Mouse (Mus musculus) lung, embryonic 14.5 days (tissue): ENCODE measurements around the gene Ptpn13. TPM values are rescaled to one million over a fixed set of nuclear protein-coding genes. Genes with fewer than 3 reads are reported as not detected.

Source experiments
- ATAC-seq: fragments of 200-750 bp; cut with Nextera tagmentation; 2 replicates; pipeline ENCODE4 v1.8.0; 2017; ENCODE audit warnings: mild to moderate bottlenecking, moderate TSS enrichment, moderate library complexity; ENCODE audit not compliant: insufficient read depth
- DNase-seq: peaks from one replicate; pipeline ENCODE4 v3.0.0-alpha.2; 2015
- H3K27ac ChIP-seq: fragments of 300-500 bp; sonication (generic); 2 replicates; pipeline ENCODE4 v1.5.1; 2014; ENCODE audit warnings: low read depth, mild to moderate bottlenecking, moderate library complexity
- H3K27me3 ChIP-seq: fragments of 300-500 bp; sonication (generic); 2 replicates; pipeline ENCODE4 v1.6.1; 2014; ENCODE audit warnings: low read length, control low read depth; ENCODE audit not compliant: insufficient read depth
- H3K36me3 ChIP-seq: fragments of 300-500 bp; sonication (generic); 2 replicates; pipeline ENCODE4 v1.6.1; 2014; ENCODE audit warnings: control low read depth; ENCODE audit not compliant: insufficient read depth
- H3K4me1 ChIP-seq: fragments of 300-500 bp; sonication (generic); 2 replicates; pipeline ENCODE4 v1.6.1; 2014; ENCODE audit warnings: antibody characterized with exemption, control low read depth; ENCODE audit not compliant: insufficient read depth
- H3K4me2 ChIP-seq: fragments of 300-500 bp; sonication (generic); 2 replicates; pipeline ENCODE4 v1.6.1; 2014; ENCODE audit warnings: mild to moderate bottlenecking
- H3K4me3 ChIP-seq: fragments of 300-500 bp; sonication (generic); 2 replicates; pipeline ENCODE4 v1.5.1; 2014; ENCODE audit warnings: low read depth, low read length
- H3K9ac ChIP-seq: fragments of 300-500 bp; sonication (generic); 2 replicates; pipeline ENCODE4 v1.6.1; 2014
- H3K9me3 ChIP-seq: fragments of 300-500 bp; sonication (generic); 2 replicates; pipeline ENCODE4 v1.6.1; 2016; ENCODE audit warnings: low read depth, low read length, control low read depth
- CTCF ChIP-seq: IDR thresholded peaks from 2 replicates; pipeline ENCODE4 v1.5.1; 2016; ENCODE audit warnings: antibody characterized with exemption, low read depth
- WGBS: fragments of 180-500 bp; shearing (Covaris S2); extraction: QIAGEN DNeasy Blood & Tissue Kit; methylation state at CpG from one replicate; pipeline ENCODE4 v1.1.7; 2014; 5-methylcytosine and 5-hydroxymethylcytosine counted together
- polyA plus RNA-seq: library from polyadenylated mRNA; unstranded; fragments of >200 nt; fragmentation: Nextera tagmentation; extraction: Ambion mirVana; gene quantifications from 2 replicates; pipeline ENCODE4 v1.2.1, GENCODE M21; 2014

Ptpn13 gene
- polyA plus RNA-seq, 1 experiment from 2014 or later, result 16.2 TPM

- DNase-seq (no peak), ATAC-seq (no peak)
- Histone ChIP-seq H3K9ac (no peak overlapping the region), H3K9me3 (no peaks in the 10 kb centered on the region), H3K27me3 (no peaks in the 10 kb centered on the region), H3K4me3 (no peak overlapping the region), H3K27ac (no peak overlapping the region), H3K4me1 (peaks cover 6% of the 10 kb centered on the region; the same call in 1 of the 2 replicates), H3K36me3 (0 out of 2 replicates have a peak, but pooled peaks cover 7% of the 10 kb centered on the region), H3K4me2 (no peak overlapping the region)
- WGBS, result 74% methylated on average over 2 of the region's 2 CpGs
- TF ChIP-seq CTCF, result no peak
These were observed 72.5 kb downstream of the Ptpn13 start for GRCm38 (mm10) chr5:103497480-103497879.

DNA sequence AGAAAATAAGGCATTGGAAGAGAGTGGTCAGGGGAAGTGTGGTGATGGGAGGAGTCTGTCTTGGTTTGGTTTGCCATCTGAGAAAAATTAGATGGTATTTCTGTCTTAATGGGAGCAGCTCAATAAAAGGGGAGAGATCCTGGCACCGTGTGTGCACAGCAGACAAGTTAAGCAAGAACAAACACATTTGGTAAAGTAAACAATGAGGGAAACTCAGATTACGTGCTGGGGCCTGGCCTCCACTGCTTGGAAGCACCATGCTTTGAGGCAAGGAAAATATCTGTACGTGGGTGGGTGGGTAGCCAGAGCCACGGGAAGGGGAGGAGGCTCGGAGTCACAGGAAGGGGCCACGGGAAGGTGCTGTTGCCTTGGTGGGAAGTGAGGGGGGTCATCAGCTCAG, 74.3 kb downstream of the Ptpn13 start:
- 6% methylated on average over 6 of the region's 6 CpGs for WGBS
- Histone ChIP-seq H3K4me3 (no peak overlapping the region), H3K27ac (no peak overlapping the region), H3K9ac (no peak overlapping the region), H3K9me3 (no peaks in the 10 kb centered on the region), H3K36me3 (0 out of 2 replicates have a peak, but pooled peaks cover 6% of the 10 kb centered on the region), H3K4me1 (peaks cover 6% of the 10 kb centered on the region; the same call in 1 of the 2 replicates), H3K27me3 (no peaks in the 10 kb centered on the region), H3K4me2 (no peak overlapping the region)
- ATAC-seq (peak; percentile 68), DNase-seq (peak; percentile 37)
- no peak for TF ChIP-seq CTCF

GRCm38 (mm10) chr5:103501076-103501475, 76.1 kb downstream of the Ptpn13 start:
- peaks cover 6% of the 10 kb centered on the region; the same call in 1 of the 2 replicates for H3K4me1 ChIP-seq
- 93% methylated on average over 9 of the region's 9 CpGs for WGBS
- ATAC-seq, result no peak
- DNase-seq, result no peak
- H3K9ac ChIP-seq, result no peak overlapping the region
- H3K4me3 ChIP-seq, result no peak overlapping the region
- no peak for TF ChIP-seq CTCF
- H3K4me2 ChIP-seq, result no peak overlapping the region
- 0 out of 2 replicates have a peak, but pooled peaks cover 6% of the 10 kb centered on the region for H3K36me3 ChIP-seq
- H3K27me3 ChIP-seq, result no peaks in the 10 kb centered on the region
- no peak overlapping the region for H3K27ac ChIP-seq
- no peaks in the 10 kb centered on the region for H3K9me3 ChIP-seq

DNA sequence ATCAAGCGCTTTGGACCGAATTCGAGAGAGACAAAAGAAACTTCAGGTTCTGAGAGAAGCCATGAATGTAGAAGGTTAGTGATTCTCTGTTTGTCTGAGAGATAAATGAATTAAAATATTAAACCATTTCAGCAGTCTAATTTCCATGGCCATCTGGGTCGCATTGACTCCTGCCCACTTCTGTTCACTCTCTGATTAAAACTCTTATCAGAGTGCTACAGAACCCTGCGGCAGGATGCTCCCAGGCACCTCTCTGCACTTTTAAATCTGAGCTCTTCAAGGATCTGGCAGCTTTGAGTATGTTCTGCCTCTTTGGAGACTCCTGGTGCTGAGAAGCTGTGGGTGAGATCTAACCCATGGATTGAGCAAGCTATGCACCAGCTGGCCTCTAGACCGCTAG, 76.8 kb downstream of the Ptpn13 start:
- H3K4me3 ChIP-seq, result no peak overlapping the region
- 91% methylated on average over 6 of the region's 6 CpGs for WGBS
- ATAC-seq (no peak), DNase-seq (no peak)
- H3K9ac ChIP-seq, result no peak overlapping the region
- no peaks in the 10 kb centered on the region for H3K9me3 ChIP-seq
- H3K4me1 ChIP-seq, result peaks cover 6% of the 10 kb centered on the region; the same call in 1 of the 2 replicates
- TF ChIP-seq CTCF, result no peak
- no peak overlapping the region for H3K27ac ChIP-seq
- H3K27me3 ChIP-seq, result no peaks in the 10 kb centered on the region
- H3K36me3 ChIP-seq, result 0 out of 2 replicates have a peak, but pooled peaks cover 6% of the 10 kb centered on the region
- H3K4me2 ChIP-seq, result no peak overlapping the region

- no peak for ATAC-seq
- no peak overlapping the region for H3K4me3 ChIP-seq
- 0 out of 2 replicates have a peak, but pooled peaks have one; percentile 11 for TF ChIP-seq CTCF
- no peaks in the 10 kb centered on the region for H3K36me3 ChIP-seq
- H3K9ac ChIP-seq, result no peak overlapping the region
- 83% methylated on average over 9 of the region's 9 CpGs for WGBS
- no peaks in the 10 kb centered on the region for H3K9me3 ChIP-seq
- peaks cover 4% of the 10 kb centered on the region; the same call in 1 of the 2 replicates for H3K4me1 ChIP-seq
- H3K27me3 ChIP-seq, result no peaks in the 10 kb centered on the region
- no peak overlapping the region for H3K4me2 ChIP-seq
- no peak overlapping the region for H3K27ac ChIP-seq
- no peak for DNase-seq
These were observed 88.2 kb downstream of the Ptpn13 start for GRCm38 (mm10) chr5:103513162-103513561.

GRCm38 (mm10) chr5:103514441-103514840, 89.4 kb downstream of the Ptpn13 start:
- no peaks in the 10 kb centered on the region for H3K27me3 ChIP-seq
- H3K27ac ChIP-seq, result no peak overlapping the region
- no peak for TF ChIP-seq CTCF
- H3K9ac ChIP-seq, result no peak overlapping the region
- DNase-seq (no peak), ATAC-seq (no peak)
- no peak overlapping the region for H3K4me3 ChIP-seq
- no peaks in the 10 kb centered on the region for H3K36me3 ChIP-seq
- no peak overlapping the region for H3K4me2 ChIP-seq
- no peaks in the 10 kb centered on the region for H3K9me3 ChIP-seq
- peaks cover 4% of the 10 kb centered on the region; the same call in 1 of the 2 replicates for H3K4me1 ChIP-seq
- WGBS, result 79% methylated on average over 7 of the region's 7 CpGs

GRCm38 (mm10) chr5:103515876-103516275, 90.9 kb downstream of the Ptpn13 start:
- H3K27ac ChIP-seq, result no peak overlapping the region
- H3K9me3 ChIP-seq, result no peaks in the 10 kb centered on the region
- H3K9ac ChIP-seq, result no peak overlapping the region
- no peak overlapping the region for H3K4me3 ChIP-seq
- H3K4me2 ChIP-seq, result no peak overlapping the region
- no peak for DNase-seq
- ATAC-seq, result no peak
- no peaks in the 10 kb centered on the region for H3K27me3 ChIP-seq
- 75% methylated on average over 4 of the region's 4 CpGs for WGBS
- no peak for TF ChIP-seq CTCF
- H3K36me3 ChIP-seq, result no peaks in the 10 kb centered on the region
- peaks cover 4% of the 10 kb centered on the region; the same call in 1 of the 2 replicates for H3K4me1 ChIP-seq
